Mouse (Mus musculus) left cerebral cortex, adult 11 months (tissue): ENCODE measurements around the gene Lmo1.
"Not testable (repeated sequence)": the region's sequence is repeated elsewhere in the genome, so short reads cannot be mapped to it uniquely, and the experiment has no call there.

ENCODE experiments used
- DNase-seq: peaks from one replicate; pipeline ENCODE4 v3.0.0; 2022; ENCODE audit warnings: low spot score

Gene Lmo1

DNA sequence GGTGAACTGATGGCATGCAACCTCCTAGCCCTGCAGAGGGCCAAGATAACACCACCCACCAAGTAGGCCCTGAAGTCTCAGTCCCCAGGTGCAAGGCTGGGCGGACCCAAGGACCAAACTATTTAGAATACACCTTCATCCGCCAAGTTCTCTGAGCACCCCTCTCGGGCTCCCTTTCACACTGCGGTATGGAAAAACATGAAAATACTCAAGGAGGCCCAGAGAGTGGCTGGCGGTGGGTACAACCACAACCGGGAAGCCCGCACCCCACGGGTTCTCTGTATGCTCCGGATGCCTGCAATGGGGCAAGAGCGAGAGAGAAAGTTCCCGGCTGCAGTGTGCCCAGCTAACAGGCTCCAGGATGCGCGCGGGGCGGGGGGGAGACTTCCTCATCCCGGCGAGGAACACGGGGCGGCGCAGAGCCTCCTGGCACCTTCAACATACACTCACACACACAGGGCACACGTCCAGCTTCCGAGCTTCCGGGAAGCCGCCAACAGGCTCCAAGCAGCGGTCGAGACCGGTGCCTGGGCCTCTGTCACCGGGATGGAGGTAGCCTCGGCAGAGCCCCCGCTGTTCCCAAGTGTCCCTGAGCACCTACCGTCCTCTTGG is 564 bp downstream of the Lmo1 start:
- DNase-seq = no peak

DNA sequence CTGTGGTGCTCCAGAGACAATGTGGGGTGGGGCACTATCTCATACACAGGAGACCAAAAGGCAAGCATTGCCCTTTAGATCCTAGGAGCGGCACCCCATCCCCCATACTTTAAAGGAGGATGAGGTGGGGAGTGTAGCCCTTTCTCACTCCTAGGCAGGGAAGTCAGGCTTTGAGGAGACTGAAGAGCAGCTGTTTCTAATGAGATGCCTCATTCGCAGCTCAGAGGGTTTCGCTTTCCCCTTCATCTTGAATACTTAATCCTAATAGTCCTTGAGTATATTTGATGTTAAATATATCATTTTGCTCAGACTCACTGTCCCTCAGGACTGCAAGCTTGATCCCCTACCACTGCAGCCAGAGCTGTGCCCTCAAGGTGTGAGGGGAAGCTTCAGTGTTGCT is 3.1 kb downstream of the Lmo1 start:
- DNase-seq = no peak

DNA sequence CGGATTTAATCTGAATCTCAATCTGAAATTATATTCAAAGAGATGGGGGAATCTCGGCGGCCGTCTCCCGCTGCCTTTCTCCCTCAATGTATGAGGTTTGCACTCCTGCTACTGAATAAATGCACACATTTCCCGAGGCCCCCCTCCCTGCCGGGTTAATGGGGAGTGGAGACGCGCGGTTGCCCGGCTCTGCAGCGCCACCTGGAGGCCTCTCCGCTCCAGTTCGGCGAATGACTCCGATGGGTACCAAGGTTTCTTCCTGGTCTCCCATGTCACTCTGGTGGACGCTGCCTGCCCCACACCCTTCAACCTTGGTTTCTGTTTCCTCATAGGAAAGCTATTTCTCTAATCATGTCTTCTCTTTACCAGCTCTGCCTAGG is 4.6 kb downstream of the Lmo1 start:
- DNase-seq = peak; percentile 51

DNA sequence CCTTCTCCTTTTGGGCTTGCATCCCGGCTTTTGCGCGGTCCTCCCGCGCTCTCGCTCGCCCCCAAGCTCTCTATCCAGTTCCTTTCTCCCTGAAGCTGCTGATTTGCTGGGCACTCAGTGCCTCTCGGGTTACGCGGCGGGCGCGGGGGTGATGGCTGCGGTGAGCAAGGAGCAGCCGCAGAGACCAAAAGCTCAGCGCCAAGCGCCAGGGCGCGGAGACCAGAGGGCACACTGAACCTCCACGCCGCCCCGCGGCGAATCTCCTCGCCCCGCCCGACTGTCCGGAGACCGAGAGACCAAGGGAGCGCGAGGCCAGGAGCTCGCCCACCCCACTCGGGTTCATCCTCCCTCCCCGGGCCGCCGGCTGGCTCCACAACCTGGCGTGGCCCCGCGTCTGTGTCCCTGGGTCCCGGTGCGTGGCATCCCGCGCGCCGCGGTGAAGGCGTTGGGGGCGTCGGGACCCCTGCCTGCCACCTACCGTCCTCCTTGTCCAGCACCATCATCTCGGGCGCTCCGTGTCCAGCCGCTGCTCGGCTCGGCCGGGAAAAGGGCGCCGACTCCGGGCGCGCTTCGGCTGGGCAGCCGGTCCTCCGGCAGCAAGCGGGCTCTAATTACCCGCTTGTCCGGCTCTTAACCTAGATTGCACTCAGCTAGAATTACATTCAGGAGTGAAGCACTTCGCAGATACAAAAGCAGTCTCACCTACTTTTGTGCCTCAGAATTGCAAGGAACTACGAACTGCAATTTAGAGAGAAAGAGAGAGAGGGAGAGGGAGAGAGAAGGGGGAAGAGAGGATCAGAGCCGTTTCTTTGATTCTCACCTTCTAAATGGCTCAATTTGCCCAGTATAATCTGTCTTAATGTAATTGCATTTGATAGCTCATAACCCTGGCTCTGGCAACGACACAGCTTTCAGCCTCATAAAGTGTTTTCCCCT is 5.2 kb downstream of the Lmo1 start:
- no peak for DNase-seq

DNA sequence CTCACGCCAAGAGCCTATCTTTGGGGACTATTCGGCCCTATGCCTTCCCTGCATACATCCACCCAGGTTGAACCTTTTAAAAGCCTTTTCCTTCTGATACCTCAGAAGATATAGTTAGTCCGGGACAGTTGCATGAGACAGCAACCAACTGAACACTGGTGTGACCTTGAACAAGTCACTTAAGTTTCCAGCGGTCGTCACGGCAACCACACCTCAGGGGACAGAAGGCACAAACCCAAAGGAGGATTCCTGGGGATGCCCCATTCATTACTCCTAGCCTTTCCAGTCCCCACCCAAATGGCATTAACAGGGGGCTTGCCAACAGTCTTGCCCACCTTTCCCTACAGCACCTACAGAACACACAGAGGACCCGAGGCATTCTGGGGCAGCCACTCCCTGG is 6.3 kb downstream of the Lmo1 start:
- DNase-seq = no peak

DNA sequence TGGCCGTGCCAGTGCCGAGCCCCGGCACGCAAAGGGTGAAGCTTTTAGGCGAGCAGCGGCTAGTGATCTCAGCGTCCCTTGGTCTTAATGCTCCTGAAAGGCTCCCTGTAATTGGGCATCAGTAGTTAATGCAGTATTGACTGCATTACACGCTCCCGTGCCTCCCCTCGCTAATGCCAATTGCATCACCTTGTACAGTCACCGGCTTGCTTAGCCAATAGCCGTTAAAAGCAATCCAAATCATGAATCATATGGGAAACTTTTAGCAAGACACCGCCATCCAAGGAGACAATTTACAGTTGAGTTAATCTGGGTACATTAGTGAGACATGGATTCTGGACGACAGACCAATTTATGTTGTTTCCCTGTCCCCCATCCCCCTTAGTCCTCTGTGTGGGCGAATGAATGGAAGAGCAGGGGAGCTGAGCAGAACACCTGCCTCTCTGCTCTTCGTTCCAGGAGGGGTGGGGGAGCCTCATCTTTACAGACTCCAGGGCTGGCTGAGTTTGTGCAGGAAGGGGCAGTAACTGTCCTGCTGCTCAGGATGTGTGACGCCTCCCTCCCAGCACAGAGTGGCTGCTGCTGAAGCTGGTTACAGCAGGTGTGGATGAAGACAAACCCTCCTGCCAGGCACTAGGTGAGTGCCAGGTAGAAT is 8.9 kb downstream of the Lmo1 start:
- no peak for DNase-seq

DNA sequence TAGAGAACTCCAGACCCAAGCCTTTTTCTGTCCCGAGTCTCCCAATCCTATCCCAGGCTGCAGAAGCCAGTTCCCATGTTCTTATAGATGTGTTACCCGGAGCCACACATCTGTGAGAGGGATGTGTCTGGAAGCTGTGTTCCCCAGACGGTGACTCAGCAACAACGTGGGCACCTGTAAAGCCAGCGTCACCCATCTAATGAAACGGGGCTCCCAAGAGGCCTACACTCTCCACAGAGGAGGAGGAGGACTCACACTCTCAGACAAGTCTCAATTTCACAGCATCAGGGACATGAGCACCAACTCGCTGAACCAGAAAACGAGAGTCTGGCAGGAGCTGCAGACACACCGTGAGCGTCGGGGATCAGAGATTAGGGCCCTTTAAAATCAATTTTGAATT is 20.7 kb downstream of the Lmo1 start:
- no peak for DNase-seq

DNA sequence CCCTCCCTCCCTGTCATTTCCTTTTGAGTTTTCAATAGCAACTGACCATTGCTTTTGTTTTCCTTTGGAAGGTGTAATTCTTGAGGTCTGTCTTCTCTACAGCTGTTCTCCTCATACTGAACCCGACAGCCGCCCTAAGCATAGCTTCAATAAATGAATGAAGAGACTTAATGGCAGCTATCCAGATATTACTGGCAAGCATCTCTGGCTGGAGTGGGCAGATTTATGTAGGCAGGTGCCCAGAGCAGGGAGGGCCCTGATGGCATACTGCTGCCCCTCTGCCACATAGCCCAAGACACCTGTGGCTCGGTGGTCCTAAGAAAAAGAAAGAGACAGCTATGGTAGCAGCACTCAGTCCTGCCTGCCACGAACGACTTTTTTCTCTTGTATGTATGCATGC is 21.5 kb downstream of the Lmo1 start:
- no peak for DNase-seq

DNA sequence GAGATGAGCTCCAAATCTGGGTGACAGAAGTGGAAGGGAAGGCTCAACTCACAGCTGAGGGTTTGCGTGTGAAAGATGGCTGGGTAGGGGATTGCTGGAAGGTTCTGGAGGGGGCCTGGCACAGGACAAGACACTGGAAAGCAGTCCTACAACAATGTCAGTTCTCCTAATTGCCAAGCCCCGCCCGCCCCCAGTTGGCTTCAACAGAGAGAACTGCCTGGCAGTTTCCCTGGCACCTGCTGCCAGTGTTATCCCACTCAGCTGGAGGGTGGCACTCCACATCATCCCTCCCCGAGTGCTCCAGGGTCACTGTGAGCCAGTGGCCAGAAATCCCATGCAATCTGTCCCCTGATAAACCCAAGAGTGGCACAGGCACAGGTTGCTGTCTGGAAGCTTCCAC is 23.9 kb downstream of the Lmo1 start:
- no peak for DNase-seq

DNA sequence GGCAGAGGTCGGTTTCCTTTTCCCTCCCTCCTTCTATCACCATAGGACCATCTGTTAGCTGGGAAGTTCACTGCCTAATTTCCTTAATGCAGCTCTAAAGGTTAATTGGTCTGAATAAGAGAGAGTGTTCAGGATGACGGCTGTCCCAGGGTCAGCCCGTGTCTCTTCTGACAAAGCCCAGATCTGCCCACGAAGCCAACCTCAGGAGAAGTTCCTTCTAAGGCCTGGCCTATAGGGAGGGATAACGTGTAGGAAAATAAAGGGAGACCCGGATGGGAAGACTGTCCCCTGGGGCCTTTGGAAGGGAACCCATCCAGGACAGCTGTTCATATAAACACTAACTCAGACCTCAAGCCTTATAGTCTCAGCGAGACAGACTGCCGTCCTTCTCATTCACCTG is 29.8 kb downstream of the Lmo1 start:
- DNase-seq = no peak

DNA sequence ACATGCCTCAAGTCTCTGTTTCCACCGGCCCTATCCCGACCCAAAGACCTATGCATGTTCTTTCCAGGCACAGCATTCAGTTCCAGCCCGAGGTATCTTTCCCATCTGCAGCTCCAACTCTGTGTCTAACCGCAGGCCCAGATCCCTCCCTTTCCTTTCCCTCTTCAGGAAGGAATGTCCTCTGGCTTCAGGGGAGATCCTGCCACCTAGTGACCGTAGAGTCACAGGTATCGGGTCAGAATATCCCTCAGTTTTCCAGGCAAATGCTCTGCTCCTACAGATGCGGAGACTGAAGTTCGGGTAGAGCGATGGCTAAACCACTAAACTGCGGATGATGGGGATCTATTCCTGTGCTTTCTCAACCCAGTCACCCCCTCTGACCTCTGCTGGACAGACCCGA is 30.3 kb downstream of the Lmo1 start:
- DNase-seq = no peak

DNA sequence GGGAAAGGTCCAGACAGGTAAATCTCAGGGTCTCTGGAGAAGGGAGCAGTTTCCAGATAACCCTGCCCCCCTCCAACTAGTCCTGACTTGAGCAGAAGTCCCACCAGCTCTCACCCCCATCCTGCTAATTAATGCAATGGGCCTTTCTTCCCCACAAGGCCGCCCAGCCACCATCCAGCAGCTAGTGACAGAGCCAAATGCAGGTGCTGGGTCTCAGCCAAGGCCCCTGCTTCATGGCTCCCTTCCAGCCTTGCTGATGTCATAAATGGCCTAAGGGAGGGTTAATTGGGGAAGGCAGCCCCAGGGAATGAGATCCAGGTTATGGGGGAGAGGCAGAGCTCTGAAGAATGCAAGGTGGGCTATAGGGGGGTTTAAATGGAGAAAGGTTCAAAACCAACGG is 32.4 kb downstream of the Lmo1 start:
- no peak for DNase-seq

DNA sequence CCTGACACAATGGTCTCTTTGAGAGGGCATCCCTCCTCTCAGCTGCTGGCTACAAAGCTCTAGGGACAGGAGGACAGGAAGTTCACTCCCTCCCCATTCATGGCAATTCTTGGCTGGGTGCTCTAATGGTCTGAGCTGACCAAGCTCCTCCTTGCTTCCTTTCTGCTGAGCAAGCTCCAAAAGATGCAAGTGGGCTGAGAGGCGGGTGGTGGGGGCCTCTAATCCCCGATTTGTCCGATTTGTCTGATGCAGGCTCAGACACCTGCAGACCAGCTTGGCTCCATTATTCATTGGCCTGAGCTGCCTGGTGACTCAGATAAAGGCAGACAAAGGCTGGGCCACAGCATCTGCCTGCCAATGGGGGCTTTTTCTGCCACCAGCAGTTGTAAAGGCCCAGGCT is 33.3 kb downstream of the Lmo1 start:
- DNase-seq = no peak

DNA sequence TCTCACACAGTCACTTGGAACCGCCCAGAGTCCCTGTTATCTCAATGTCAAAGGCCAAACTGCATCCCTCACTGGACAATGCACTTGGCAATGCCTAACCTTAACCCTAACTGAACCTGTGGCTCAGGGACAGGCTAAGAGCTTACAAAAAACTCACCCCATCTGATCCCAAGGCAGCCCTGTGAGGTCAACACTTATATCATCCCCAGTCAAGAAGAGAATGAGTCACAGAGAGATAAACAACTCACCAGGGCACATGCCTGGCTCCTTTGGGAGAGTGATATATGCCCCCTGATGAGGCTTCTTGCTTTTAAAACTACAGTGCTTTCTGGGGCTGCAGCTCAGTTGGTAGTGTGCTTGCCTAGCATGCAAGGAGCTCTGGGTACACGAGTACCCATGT is 34.0 kb downstream of the Lmo1 start:
- no peak for DNase-seq

DNA sequence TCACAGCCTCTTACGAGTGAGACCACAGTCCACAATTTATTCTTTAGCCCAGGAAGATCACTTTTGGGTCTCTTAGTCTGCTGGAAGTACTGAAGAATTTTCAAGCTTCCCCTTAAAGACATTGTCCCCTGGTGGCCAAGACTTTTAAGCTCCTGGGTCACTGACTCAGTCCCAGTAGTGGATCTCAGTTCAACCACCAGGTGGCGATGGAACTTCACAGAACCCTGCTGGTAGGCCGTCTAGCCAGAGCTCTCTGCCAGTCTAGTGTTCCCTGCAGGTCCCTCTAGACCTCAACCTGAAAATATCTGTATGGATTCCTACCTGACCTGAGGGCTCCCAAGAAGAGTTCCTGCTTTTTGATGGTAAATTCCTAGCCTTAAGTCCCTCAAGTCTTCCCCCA is 35.6 kb downstream of the Lmo1 start:
- peak; percentile 74 for DNase-seq

DNA sequence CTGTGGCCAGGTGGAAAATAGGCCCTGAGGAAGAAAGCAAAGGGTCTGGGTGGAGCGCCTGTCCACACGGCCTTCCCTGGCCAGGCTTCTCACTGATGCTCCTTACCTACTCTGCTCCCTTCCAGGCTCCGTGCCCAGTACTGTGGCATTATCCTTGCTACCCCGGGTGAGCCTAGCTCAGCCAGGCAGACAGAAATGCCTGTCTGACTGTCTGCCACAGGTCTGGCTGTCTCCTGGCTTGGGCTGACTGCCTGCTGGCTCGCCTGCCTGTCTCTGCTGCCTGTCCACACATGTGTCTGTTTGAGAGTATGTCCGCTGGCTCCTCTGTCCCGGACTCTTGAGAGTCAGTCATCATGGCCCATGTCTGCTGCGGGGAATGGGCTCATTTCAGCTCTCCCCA is 37.6 kb downstream of the Lmo1 start:
- DNase-seq = no peak

DNA sequence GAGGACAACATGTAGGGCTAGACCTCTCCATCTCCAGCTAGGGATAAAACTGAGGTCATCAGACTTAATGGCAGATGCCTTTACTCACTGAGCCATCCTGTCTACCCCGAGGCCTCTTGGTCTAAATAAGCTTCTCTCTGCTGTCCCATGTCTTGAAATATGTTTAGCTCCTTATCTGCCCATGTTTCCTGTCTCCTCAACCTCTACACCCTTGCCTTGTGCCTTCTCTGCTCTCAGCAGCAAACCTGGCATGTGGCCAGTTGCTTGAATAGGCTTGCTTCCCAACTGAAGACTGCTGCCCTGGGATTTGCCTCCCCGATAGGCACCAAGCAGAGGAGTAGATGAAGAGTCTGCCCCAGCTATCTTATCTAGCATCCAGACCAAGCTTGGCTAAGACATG is 43.4 kb downstream of the Lmo1 start:
- no peak for DNase-seq

DNA sequence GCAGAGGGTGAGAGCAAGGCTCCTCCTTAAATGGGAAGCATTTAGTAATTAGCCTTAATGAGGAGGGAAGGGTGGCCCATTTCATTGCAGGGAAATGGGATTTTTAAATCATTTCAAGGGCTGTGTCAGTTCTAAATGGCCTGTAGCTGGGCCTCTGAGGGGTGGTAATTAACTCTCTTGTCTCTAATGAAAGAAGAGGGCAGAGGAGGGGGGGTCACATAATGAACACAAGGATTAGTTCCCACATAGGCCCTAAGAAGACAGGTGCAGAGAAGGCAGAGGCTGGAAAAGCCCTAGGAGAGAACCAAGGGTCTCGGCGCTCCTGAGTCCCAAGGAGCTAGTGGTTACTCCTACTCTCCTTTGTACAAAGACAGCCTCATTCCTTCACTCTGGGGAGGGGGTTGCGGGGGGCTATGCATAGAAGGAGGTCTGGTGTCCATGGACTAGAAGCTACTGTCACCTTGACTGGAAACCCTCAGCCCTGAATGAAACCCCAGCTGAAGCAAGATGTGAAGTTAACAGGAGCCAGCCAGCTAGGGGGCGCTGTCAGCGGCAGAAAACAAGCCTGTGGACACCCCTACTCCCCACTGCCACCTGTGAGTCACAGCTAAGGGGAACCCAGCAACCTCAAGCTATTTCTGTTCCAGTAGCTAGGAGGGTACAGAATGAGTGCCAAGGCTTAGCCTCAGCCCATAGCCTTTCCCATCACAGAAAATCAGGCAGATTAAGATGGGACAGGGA is 44.9 kb downstream of the Lmo1 start:
- no peak for DNase-seq

DNA sequence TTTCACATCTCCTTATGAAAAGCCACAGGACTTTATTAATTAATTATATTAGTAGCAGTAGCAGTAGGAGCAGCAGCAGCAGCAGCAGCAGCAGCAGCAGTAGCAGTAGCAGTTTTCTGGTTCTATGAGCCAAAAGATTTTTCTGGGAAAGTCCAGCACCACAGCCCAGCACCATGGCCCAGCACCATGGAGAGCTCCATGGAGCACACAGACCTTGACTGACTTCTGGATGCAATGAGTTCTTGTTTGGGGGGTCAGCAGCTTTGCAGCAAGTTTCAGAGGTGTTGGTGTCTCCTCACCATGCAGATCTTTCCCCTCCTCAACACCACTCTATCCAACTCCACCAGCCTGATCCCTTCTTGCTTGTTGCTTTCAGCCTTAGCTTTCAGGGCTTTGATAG is 45.6 kb downstream of the Lmo1 start:
- no peak for DNase-seq

DNA sequence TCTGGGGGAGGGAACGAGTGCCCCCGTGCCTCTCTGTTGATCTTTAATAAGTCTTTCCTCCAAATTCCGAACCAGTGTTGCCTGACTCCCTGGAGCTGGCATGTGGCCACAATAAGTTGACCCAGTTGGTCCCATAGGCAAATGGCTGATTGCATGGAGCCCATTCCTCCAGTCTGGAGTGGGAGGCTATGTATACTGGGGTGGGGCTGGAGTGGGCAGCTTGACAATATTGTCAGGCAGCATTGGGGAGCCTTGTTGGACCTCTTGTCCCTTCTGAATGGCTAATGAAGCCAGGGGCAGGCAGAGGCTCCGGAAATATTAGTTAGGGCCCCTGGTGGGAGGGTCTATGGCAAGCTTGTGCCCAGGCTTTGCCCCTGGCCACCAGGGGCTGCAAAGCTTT is 59.1 kb downstream of the Lmo1 start:
- no peak for DNase-seq

DNA sequence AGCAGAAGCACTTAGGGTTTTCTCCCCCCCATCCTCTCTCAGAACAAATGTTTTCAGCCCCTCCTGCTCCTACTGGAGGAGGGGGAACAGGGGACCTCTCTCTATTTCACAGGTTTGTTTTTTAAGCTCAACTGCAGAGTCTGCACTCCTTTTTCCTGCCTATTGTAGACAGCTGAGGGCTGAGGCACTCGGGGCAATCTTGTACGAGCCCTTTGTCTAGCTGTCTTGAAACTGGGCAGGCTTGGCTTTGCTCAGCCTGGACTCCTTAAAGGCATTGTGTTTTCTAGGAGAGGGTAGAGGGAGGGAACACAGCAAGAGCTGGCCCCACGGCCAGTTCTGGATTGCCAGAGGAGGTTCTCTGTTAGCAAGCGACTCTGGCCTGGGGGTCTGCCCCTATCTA is 59.5 kb downstream of the Lmo1 start:
- DNase-seq = not testable (repeated sequence)

DNA sequence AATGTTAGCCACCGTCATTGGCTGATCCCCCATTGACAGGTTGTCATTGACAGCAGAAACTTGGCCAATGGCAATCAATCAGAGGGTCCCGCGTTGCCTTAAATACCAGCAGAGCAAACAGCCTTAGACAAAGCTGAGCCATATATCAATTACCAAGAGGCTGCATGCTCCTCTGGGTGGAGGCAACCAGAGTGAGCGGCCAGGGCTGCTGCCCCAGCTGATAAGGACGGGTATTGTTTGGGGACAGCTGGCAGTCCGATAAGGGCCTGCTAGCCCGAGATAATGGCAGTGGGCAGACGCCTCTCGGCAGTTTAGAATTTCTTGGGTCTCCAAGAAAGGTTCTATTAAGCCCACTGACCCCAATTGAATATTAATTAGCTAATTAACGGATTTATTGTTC is 60.1 kb downstream of the Lmo1 start:
- no peak for DNase-seq

DNA sequence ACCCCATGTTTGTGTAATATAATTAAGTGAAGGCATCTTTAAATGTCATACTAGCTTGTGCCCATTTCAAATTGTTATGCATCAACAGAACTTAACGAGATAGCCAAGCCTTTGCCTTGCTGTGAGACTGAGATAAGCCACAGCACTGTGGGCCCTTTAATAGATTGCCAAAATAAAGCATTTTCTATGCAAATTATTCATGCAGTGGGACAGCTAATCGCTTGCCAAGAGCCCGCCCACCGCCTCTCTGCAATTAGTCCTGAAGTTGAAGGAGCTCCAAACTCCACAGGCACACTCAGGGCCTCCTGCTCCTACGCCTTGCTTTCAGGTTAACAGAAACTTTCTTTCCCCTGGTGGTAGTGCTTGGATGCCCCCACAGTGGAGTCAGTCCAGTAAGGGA is 64.0 kb downstream of the Lmo1 start:
- DNase-seq = peak; percentile 47
